ENCODE assay signal across 12 mouse cellular contexts in the genomic region with DNA sequence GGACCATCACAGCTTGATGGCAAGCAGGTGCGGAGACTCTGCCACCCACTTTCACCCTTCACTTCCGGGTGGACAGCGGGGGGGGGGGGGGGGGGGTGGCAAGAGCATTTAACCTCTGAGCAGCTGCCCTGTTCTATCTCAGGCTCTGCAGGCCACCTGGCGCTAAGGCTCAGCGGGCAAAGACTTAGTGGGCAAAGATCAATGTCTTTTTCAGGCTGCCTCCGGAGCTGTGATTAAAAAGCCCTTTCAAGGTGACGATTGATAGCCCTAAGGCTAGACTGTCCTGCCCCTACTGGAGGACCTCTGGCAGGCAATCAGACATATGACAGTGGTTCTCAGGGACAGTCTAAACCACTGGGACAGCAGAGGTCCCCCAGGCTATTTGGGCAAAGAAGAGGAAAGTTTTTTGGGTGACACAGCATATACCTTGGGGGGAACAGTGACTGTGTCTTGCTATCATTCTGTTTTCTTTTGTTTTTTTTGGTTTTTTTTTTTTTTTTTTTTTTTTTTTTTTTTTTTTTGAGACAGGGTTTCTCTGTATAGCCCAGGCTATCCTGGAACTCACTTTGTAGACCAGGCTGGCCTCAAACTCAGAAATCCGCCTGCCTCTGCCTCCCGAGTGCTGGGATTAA. TPM values are rescaled to one million over a fixed set of nuclear protein-coding genes. Genes with fewer than 3 reads are reported as not detected.
DNase-seq lines count a peak whose midpoint lies in the region; ATAC-seq and TF ChIP-seq lines count a peak whose summit lies in the region.
"Had no signal": no experiment of that assay in that cellular context is flagged by ENCODE, and none has a peak within 500 bp of the region (broad histone marks: within the 10 kb centered on the region; RNA-seq: fewer than 3 reads in every experiment).

No protein-coding gene starts in this region.

- H3K4me3 ChIP-seq in kidney, postnatal 0 days (replicated peaks; ENCODE audit: low read depth, low read length): no peak overlapping the region
- no peak overlapping the region for H3K4me3 ChIP-seq in forebrain, embryonic 13.5 days
- H3K4me3 ChIP-seq in liver, embryonic 13.5 days (replicated peaks): peak overlapping the region; percentile 34
- no peak overlapping the region for H3K4me3 ChIP-seq in neural tube, embryonic 13.5 days
- H3K4me3 ChIP-seq in kidney, embryonic 16.5 days (ENCODE audit: low read length): no peak overlapping the region
- H3K4me3 ChIP-seq: limb, embryonic 13.5 days had no signal

- H3K4me2 ChIP-seq in kidney, postnatal 0 days (ENCODE audit: low read length): no peak overlapping the region
- peak overlapping the region; percentile 47 for H3K4me2 ChIP-seq in forebrain, embryonic 13.5 days
- H3K4me2 ChIP-seq in liver, embryonic 13.5 days: peak overlapping the region; percentile 64
- peak overlapping the region; percentile 37 for H3K4me2 ChIP-seq in neural tube, embryonic 13.5 days
- no peak overlapping the region for H3K4me2 ChIP-seq in kidney, embryonic 16.5 days (replicated peaks; ENCODE audit: low read depth, low read length)
- H3K4me2 ChIP-seq: limb, embryonic 13.5 days had no signal

- no peak for DNase-seq in kidney, postnatal 0 days (ENCODE audit: low spot score)
- DNase-seq in kidney, adult 11 months: no peak
- peak; percentile 24 for DNase-seq in liver, embryonic 13.5 days
- DNase-seq in kidney, adult 9 months: no peak
- DNase-seq in urinary bladder, postnatal 25 days (ENCODE audit: low spot score): no peak

- H3K27ac ChIP-seq in kidney, postnatal 0 days: no peak overlapping the region
- H3K27ac ChIP-seq in forebrain, embryonic 13.5 days: peak overlapping the region; percentile 86
- peak overlapping the region; percentile 71 for H3K27ac ChIP-seq in liver, embryonic 13.5 days
- H3K27ac ChIP-seq in neural tube, embryonic 13.5 days (replicated peaks): peak overlapping the region; percentile 89
- H3K27ac ChIP-seq in kidney, embryonic 16.5 days (ENCODE audit: low read length): no peak overlapping the region
- H3K27ac ChIP-seq: limb, embryonic 13.5 days; stomach, postnatal 0 days had no signal

- no peaks in the 10 kb centered on the region for H3K9me3 ChIP-seq in kidney, postnatal 0 days (replicated peaks; ENCODE audit: low read length)
- no peaks in the 10 kb centered on the region for H3K9me3 ChIP-seq in forebrain, embryonic 13.5 days (replicated peaks)
- H3K9me3 ChIP-seq in liver, embryonic 13.5 days (replicated peaks): no peaks in the 10 kb centered on the region
- no peaks in the 10 kb centered on the region for H3K9me3 ChIP-seq in neural tube, embryonic 13.5 days
- no peaks in the 10 kb centered on the region for H3K9me3 ChIP-seq in kidney, embryonic 16.5 days (ENCODE audit: low read length)
- H3K9me3 ChIP-seq: G1E; limb, embryonic 13.5 days had no signal

- no peaks in the 10 kb centered on the region for H3K27me3 ChIP-seq in kidney, postnatal 0 days (ENCODE audit: insufficient read depth, low read length)
- H3K27me3 ChIP-seq in forebrain, embryonic 13.5 days: peaks cover 7% of the 10 kb centered on the region; the same call in 1 of the 2 replicates
- peaks cover 14% of the 10 kb centered on the region for H3K27me3 ChIP-seq in liver, embryonic 13.5 days
- peaks cover 6% of the 10 kb centered on the region; the same call in 1 of the 2 replicates for H3K27me3 ChIP-seq in neural tube, embryonic 13.5 days
- H3K27me3 ChIP-seq in kidney, embryonic 16.5 days (ENCODE audit: insufficient read depth, low read length): no peaks in the 10 kb centered on the region; the same call in 1 of the 2 replicates

- no peak overlapping the region for H3K9ac ChIP-seq in kidney, postnatal 0 days (ENCODE audit: low read depth, low read length)
- 0 out of 2 replicates have a peak overlapping the region, but pooled peaks have one; percentile 38 for H3K9ac ChIP-seq in forebrain, embryonic 13.5 days
- H3K9ac ChIP-seq in liver, embryonic 13.5 days: 0 out of 2 replicates have a peak overlapping the region, but pooled peaks have one; percentile 11
- H3K9ac ChIP-seq in neural tube, embryonic 13.5 days: peak overlapping the region; percentile 53
- H3K9ac ChIP-seq in kidney, embryonic 16.5 days (replicated peaks; ENCODE audit: low read length): no peak overlapping the region
- H3K9ac ChIP-seq: limb, embryonic 13.5 days had no signal

- ATAC-seq in kidney, postnatal 0 days (replicated peaks; ENCODE audit: low FRiP score, low read depth): no peak
- no peak for ATAC-seq in forebrain, embryonic 13.5 days
- peak; percentile 51 for ATAC-seq in liver, embryonic 13.5 days (ENCODE audit: low read depth)
- ATAC-seq in neural tube, embryonic 13.5 days (ENCODE audit: low read depth): no peak
- no peak for ATAC-seq in kidney, embryonic 16.5 days (ENCODE audit: low FRiP score, low TSS enrichment)
- ATAC-seq: inflammation-experienced regulatory T-cells, adult 6 months had no signal

- peak; percentile 16; the same call in 1 of the 2 replicates for TF ChIP-seq CTCF in kidney, postnatal 0 days (IDR thresholded peaks at IDR 0.05; ENCODE audit: low read depth)

- WGBS in kidney, postnatal 0 days: 30% methylated on average over 9 of the region's 9 CpGs
- 19% methylated on average over 9 of the region's 9 CpGs for WGBS in forebrain, embryonic 13.5 days
- 27% methylated on average over 8 of the region's 9 CpGs for WGBS in liver, embryonic 13.5 days (ENCODE audit: insufficient replicate concordance)
- 23% methylated on average over 8 of the region's 9 CpGs for WGBS in neural tube, embryonic 13.5 days
- 33% methylated on average over 7 of the region's 9 CpGs for WGBS in kidney, embryonic 16.5 days

- H3K4me1 ChIP-seq in kidney, postnatal 0 days (replicated peaks; ENCODE audit: insufficient read depth, low read length): no peaks in the 10 kb centered on the region
- peaks cover 44% of the 10 kb centered on the region for H3K4me1 ChIP-seq in forebrain, embryonic 13.5 days
- peaks cover 42% of the 10 kb centered on the region for H3K4me1 ChIP-seq in liver, embryonic 13.5 days (replicated peaks)
- peaks cover 53% of the 10 kb centered on the region for H3K4me1 ChIP-seq in neural tube, embryonic 13.5 days (replicated peaks)
- H3K4me1 ChIP-seq in kidney, embryonic 16.5 days (ENCODE audit: insufficient read depth, low read length): peaks cover 4% of the 10 kb centered on the region; the same call in 1 of the 2 replicates

- H3K36me3 ChIP-seq in kidney, postnatal 0 days (ENCODE audit: insufficient read depth, low read length): no peaks in the 10 kb centered on the region
- no peaks in the 10 kb centered on the region for H3K36me3 ChIP-seq in forebrain, embryonic 13.5 days (ENCODE audit: poor library complexity, severe bottlenecking)
- H3K36me3 ChIP-seq in liver, embryonic 13.5 days: no peaks in the 10 kb centered on the region
- no peaks in the 10 kb centered on the region for H3K36me3 ChIP-seq in neural tube, embryonic 13.5 days
- no peaks in the 10 kb centered on the region for H3K36me3 ChIP-seq in kidney, embryonic 16.5 days (ENCODE audit: insufficient read depth, low read length)
- H3K36me3 ChIP-seq: G1E; limb, embryonic 13.5 days had no signal

RNA-seq across cellular contexts. Expression of gene Sec14l1, which starts 54.1 kb away (rescaled TPM):
- polyA plus RNA-seq in kidney, postnatal 0 days (2015; fragmentation: Nextera tagmentation; extraction: Ambion mirVana): 87.6 and 93.7 TPM in 2 replicates
- polyA plus RNA-seq in forebrain, embryonic 13.5 days (2015; fragmentation: Nextera tagmentation; extraction: Ambion mirVana): 60.3 and 62.1 TPM in 2 replicates
- 19.7 and 23.2 TPM in 2 replicates for polyA plus RNA-seq in liver, embryonic 13.5 days (2015; fragmentation: Nextera tagmentation; extraction: Ambion mirVana)
- 57.6 and 67.0 TPM in 2 replicates for polyA plus RNA-seq in neural tube, embryonic 13.5 days (2015; fragmentation: Nextera tagmentation; extraction: Ambion mirVana)
- polyA plus RNA-seq in kidney, embryonic 16.5 days (2015; fragmentation: Nextera tagmentation; extraction: Ambion mirVana): 91.5 and 92.9 TPM in 2 replicates

Comparison
In these comparisons a context has a peak if more than half of its experiments do, and no peak if none do; other contexts are left out.
1. H3K27ac ChIP-seq: peak in forebrain, embryonic 13.5 days (single experiment), liver, embryonic 13.5 days (single experiment) and neural tube, embryonic 13.5 days (single experiment); none in kidney, postnatal 0 days (single experiment) and kidney, embryonic 16.5 days (single experiment).
2. H3K4me2 ChIP-seq: peak in forebrain, embryonic 13.5 days (single experiment), liver, embryonic 13.5 days (single experiment) and neural tube, embryonic 13.5 days (single experiment); none in kidney, postnatal 0 days (single experiment) and kidney, embryonic 16.5 days (single experiment).
3. H3K9ac ChIP-seq: peak in forebrain, embryonic 13.5 days (single experiment), liver, embryonic 13.5 days (single experiment) and neural tube, embryonic 13.5 days (single experiment); none in kidney, postnatal 0 days (single experiment) and kidney, embryonic 16.5 days (single experiment).